Comparison of ENCODE assay signal across 25 mouse cellular contexts in the genomic region with DNA sequence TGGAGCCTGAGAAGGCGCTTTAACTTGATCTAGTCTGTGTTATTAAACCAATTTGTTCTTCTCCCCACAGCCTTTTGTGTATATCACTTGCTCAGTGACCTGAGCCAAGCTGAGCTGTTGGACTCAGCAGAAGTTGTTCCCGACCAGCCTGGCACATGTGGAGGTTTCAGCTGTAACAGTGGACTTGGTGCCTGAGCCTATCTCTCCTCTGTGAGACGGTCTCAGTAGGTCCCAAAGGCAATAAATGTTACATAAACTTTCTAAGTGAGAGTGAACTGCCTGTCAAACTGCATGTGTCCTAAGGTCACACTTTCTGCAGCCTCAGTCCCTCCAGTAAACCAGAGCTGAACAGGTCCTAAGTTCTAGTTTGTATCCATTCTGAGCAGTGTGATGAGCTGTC.
DNase-seq lines count a peak whose midpoint lies in the region; ATAC-seq and TF ChIP-seq lines count a peak whose summit lies in the region.
"Had no signal": no experiment of that assay in that cellular context is flagged by ENCODE, and none has a peak within 500 bp of the region (broad histone marks: within the 10 kb centered on the region; RNA-seq: fewer than 3 reads in every experiment).

No protein-coding gene starts in this region.

- no peaks in the 10 kb centered on the region for H3K36me3 ChIP-seq in kidney, embryonic 14.5 days (ENCODE audit: control insufficient read depth, insufficient read depth, low read length)
- no peaks in the 10 kb centered on the region for H3K36me3 ChIP-seq in liver, adult 2 months (ENCODE audit: control insufficient read depth, insufficient read depth, low read length)
- H3K36me3 ChIP-seq in liver, embryonic 11.5 days (ENCODE audit: control insufficient read depth, insufficient read depth, low read length): no peaks in the 10 kb centered on the region
- H3K36me3 ChIP-seq in lung, postnatal 0 days (ENCODE audit: insufficient read depth, low read length): no peaks in the 10 kb centered on the region
- H3K36me3 ChIP-seq: embryonic facial prominence, embryonic 12.5 days; hindbrain, embryonic 13.5 days; limb, embryonic 12.5 days; liver, embryonic 12.5 days; midbrain, embryonic 13.5 days; stomach, embryonic 15.5 days had no signal

- WGBS in kidney, embryonic 14.5 days: 68% methylated on average over 3 of the region's 3 CpGs
- 52% methylated on average over 3 of the region's 3 CpGs for WGBS in liver, adult 2 months
- WGBS in liver, embryonic 11.5 days: 80% methylated on average over 3 of the region's 3 CpGs
- 68% methylated on average over 3 of the region's 3 CpGs for WGBS in lung, postnatal 0 days

- no peaks in the 10 kb centered on the region for H3K27me3 ChIP-seq in kidney, embryonic 14.5 days (ENCODE audit: control insufficient read depth, insufficient read depth, low read length)
- H3K27me3 ChIP-seq in liver, adult 2 months (ENCODE audit: control insufficient read depth, insufficient read depth, low read length): no peaks in the 10 kb centered on the region
- no peaks in the 10 kb centered on the region for H3K27me3 ChIP-seq in liver, embryonic 11.5 days (replicated peaks; ENCODE audit: control insufficient read depth, insufficient read depth, low read length)
- H3K27me3 ChIP-seq in lung, postnatal 0 days (replicated peaks; ENCODE audit: insufficient read depth, low read length): no peaks in the 10 kb centered on the region
- H3K27me3 ChIP-seq: embryonic facial prominence, embryonic 12.5 days; hindbrain, embryonic 13.5 days; limb, embryonic 12.5 days; liver, embryonic 12.5 days; megakaryocyte, embryonic 14.5 days; stomach, embryonic 15.5 days had no signal

- H3K9me3 ChIP-seq in kidney, embryonic 14.5 days (ENCODE audit: control insufficient read depth, low read length): no peaks in the 10 kb centered on the region
- H3K9me3 ChIP-seq in liver, embryonic 11.5 days (ENCODE audit: control insufficient read depth, low read length): no peaks in the 10 kb centered on the region
- no peaks in the 10 kb centered on the region for H3K9me3 ChIP-seq in lung, postnatal 0 days (ENCODE audit: low read length)
- H3K9me3 ChIP-seq: embryonic facial prominence, embryonic 12.5 days; hindbrain, embryonic 13.5 days; limb, embryonic 12.5 days; liver, embryonic 12.5 days; megakaryocyte, embryonic 14.5 days; midbrain, embryonic 13.5 days; stomach, embryonic 15.5 days had no signal

- no peak overlapping the region for H3K27ac ChIP-seq in kidney, embryonic 14.5 days (ENCODE audit: low read depth, low read length)
- H3K27ac ChIP-seq in liver, adult 2 months (replicated peaks; ENCODE audit: insufficient read depth, low read depth, low read length): no peak overlapping the region
- no peak overlapping the region for H3K27ac ChIP-seq in liver, embryonic 11.5 days (ENCODE audit: low read depth, low read length)
- H3K27ac ChIP-seq in lung, postnatal 0 days (ENCODE audit: low read length): no peak overlapping the region
- H3K27ac ChIP-seq: embryonic facial prominence, embryonic 12.5 days; hindbrain, embryonic 13.5 days; limb, embryonic 12.5 days; liver, embryonic 12.5 days; midbrain, embryonic 13.5 days; stomach, embryonic 15.5 days had no signal

- H3K4me2 ChIP-seq in kidney, embryonic 14.5 days (replicated peaks; ENCODE audit: low read depth, low read length): no peak overlapping the region
- H3K4me2 ChIP-seq in liver, embryonic 11.5 days: no peak overlapping the region
- H3K4me2 ChIP-seq in lung, postnatal 0 days (replicated peaks; ENCODE audit: low read depth, low read length): no peak overlapping the region
- H3K4me2 ChIP-seq: embryonic facial prominence, embryonic 12.5 days; heart, embryonic 11.5 days; hindbrain, embryonic 13.5 days; limb, embryonic 12.5 days; liver, embryonic 12.5 days; midbrain, embryonic 13.5 days; stomach, embryonic 15.5 days had no signal

- no peak for TF ChIP-seq EP300 in lung, postnatal 0 days (IDR thresholded peaks at IDR 0.05)

- TF ChIP-seq POLR2A in liver, adult 2 months (IDR thresholded peaks at IDR 0.05; ENCODE audit: extremely low read depth, insufficient read depth, low read length): no peak

- TF ChIP-seq CTCF in liver, adult 2 months (IDR thresholded peaks at IDR 0.05; ENCODE audit: low read depth, low read length): no peak
- TF ChIP-seq CTCF in lung, postnatal 0 days (IDR thresholded peaks at IDR 0.05): no peak

- no peak overlapping the region for H3K9ac ChIP-seq in kidney, embryonic 14.5 days (ENCODE audit: low read depth, low read length)
- H3K9ac ChIP-seq in liver, adult 2 months (ENCODE audit: low read depth, low read length): no peak overlapping the region
- no peak overlapping the region for H3K9ac ChIP-seq in liver, embryonic 11.5 days (ENCODE audit: low read depth, low read length)
- no peak overlapping the region for H3K9ac ChIP-seq in lung, postnatal 0 days (replicated peaks; ENCODE audit: low read depth)
- H3K9ac ChIP-seq: embryonic facial prominence, embryonic 12.5 days; hindbrain, embryonic 13.5 days; limb, embryonic 12.5 days; liver, embryonic 12.5 days; liver, postnatal 0 days; midbrain, embryonic 13.5 days; stomach, embryonic 15.5 days had no signal

- DNase-seq in kidney, adult 11 months: peak; percentile 61
- DNase-seq in liver, adult 2 months (ENCODE audit: extremely low read depth, low read depth, low spot score): peak; percentile 75
- DNase-seq in liver, embryonic 11.5 days (ENCODE audit: low spot score): no peak
- peak; percentile 36 for DNase-seq in kidney, postnatal 14 days
- DNase-seq in lung, postnatal 0 days (ENCODE audit: low spot score): no peak
- no peak for DNase-seq in spleen, postnatal 10 days (ENCODE audit: low spot score in 2 of 2)
- DNase-seq: adrenal gland, postnatal 25 days; B cell, adult 2 months; cerebellum, adult 11-12 months; cerebellum, adult 9-11 months; embryo, embryonic 11 days; gastrocnemius, postnatal 25 days; heart, postnatal 4 days; liver, postnatal 0 days; lung, postnatal 4 days had no signal

- no peak overlapping the region for H3K4me3 ChIP-seq in kidney, embryonic 14.5 days (ENCODE audit: low read length)
- no peak overlapping the region for H3K4me3 ChIP-seq in liver, adult 2 months (ENCODE audit: insufficient read depth, low read depth, low read length)
- H3K4me3 ChIP-seq in liver, embryonic 11.5 days (ENCODE audit: low read depth, low read length): no peak overlapping the region
- no peak overlapping the region for H3K4me3 ChIP-seq in lung, postnatal 0 days (ENCODE audit: low read depth, low read length)
- H3K4me3 ChIP-seq: embryonic facial prominence, embryonic 12.5 days; hindbrain, embryonic 13.5 days; limb, embryonic 12.5 days; liver, embryonic 12.5 days; megakaryocyte, embryonic 14.5 days; midbrain, embryonic 13.5 days; stomach, embryonic 15.5 days had no signal

- no peaks in the 10 kb centered on the region for H3K79me2 ChIP-seq in liver, adult 2 months (ENCODE audit: control insufficient read depth, insufficient read depth, low read length)

- no peak for ATAC-seq in kidney, embryonic 14.5 days (ENCODE audit: low FRiP score, low TSS enrichment)
- no peak for ATAC-seq in liver, embryonic 11.5 days (replicated peaks; ENCODE audit: low FRiP score)
- no peak for ATAC-seq in lung, postnatal 0 days
- ATAC-seq: forebrain, embryonic 14.5 days; liver, embryonic 12.5 days; liver, postnatal 0 days; midbrain, embryonic 13.5 days had no signal

- H3K4me1 ChIP-seq in kidney, embryonic 14.5 days (ENCODE audit: control insufficient read depth, insufficient read depth, low read length): no peaks in the 10 kb centered on the region
- no peaks in the 10 kb centered on the region for H3K4me1 ChIP-seq in liver, adult 2 months (ENCODE audit: control insufficient read depth, insufficient read depth, low read length)
- no peaks in the 10 kb centered on the region for H3K4me1 ChIP-seq in liver, embryonic 11.5 days (replicated peaks; ENCODE audit: control insufficient read depth, insufficient read depth, low read length)
- H3K4me1 ChIP-seq in lung, postnatal 0 days (ENCODE audit: insufficient read depth, low read depth, low read length): peaks cover under 1% of the 10 kb centered on the region; the same call in 1 of the 2 replicates
- H3K4me1 ChIP-seq: embryonic facial prominence, embryonic 12.5 days; liver, embryonic 12.5 days; megakaryocyte, embryonic 14.5 days had no signal

Comparison
In these comparisons a context has a peak if more than half of its experiments do, and no peak if none do; other contexts are left out.
1. DNase-seq: peak in kidney, adult 11 months (single experiment), liver, adult 2 months (single experiment) and kidney, postnatal 14 days (single experiment); none in liver, embryonic 11.5 days (single experiment), lung, postnatal 0 days (single experiment) and spleen, postnatal 10 days (0 of 2).